Mouse (Mus musculus) heart, embryonic 10.5 days (tissue): Measurements from ENCODE around the gene S1pr4. TPM values are rescaled to one million over a fixed set of nuclear protein-coding genes. Genes with fewer than 3 reads are reported as not detected.

Experiments
- DNase-seq: peaks from one replicate; pipeline ENCODE4 v3.0.0-alpha.2; 2017; ENCODE audit warnings: low spot score
- H3K27ac ChIP-seq: fragments of 300-500 bp; sonication (generic); 2 replicates; pipeline ENCODE4 v1.5.1; 2016; ENCODE audit warnings: mild to moderate bottlenecking
- H3K27me3 ChIP-seq: fragments of 300-500 bp; sonication (generic); 2 replicates; pipeline ENCODE4 v1.6.1; 2016; ENCODE audit warnings: mild to moderate bottlenecking; ENCODE audit not compliant: poor library complexity, insufficient read depth, severe bottlenecking
- H3K36me3 ChIP-seq: fragments of 300-500 bp; sonication (generic); 2 replicates; pipeline ENCODE4 v1.6.1; 2016; ENCODE audit warnings: mild to moderate bottlenecking, moderate library complexity
- H3K4me1 ChIP-seq: fragments of 300-500 bp; sonication (generic); 2 replicates; pipeline ENCODE4 v1.6.1; 2016; ENCODE audit warnings: mild to moderate bottlenecking
- H3K4me3 ChIP-seq: fragments of 300-500 bp; sonication (generic); 2 replicates; pipeline ENCODE4 v1.5.1; 2016; ENCODE audit warnings: mild to moderate bottlenecking, moderate library complexity
- H3K9me3 ChIP-seq: fragments of 300-500 bp; sonication (generic); 2 replicates; pipeline ENCODE4 v1.6.1; 2016; ENCODE audit warnings: mild to moderate bottlenecking, moderate library complexity
- WGBS: fragments of 180-500 bp; shearing (Covaris S2); methylation state at CpG from one replicate; pipeline ENCODE4 v1.1.7; 2016; 5-methylcytosine and 5-hydroxymethylcytosine counted together
- polyA plus RNA-seq: library from polyadenylated mRNA; unstranded; fragments of >200 nt; fragmentation: Nextera tagmentation; extraction: Ambion mirVana; gene quantifications from 2 replicates; pipeline ENCODE4 v1.2.1, GENCODE M21; 2016

S1pr4 gene
- polyA plus RNA-seq, 1 experiment from 2014 or later: 0.83 TPM

GRCm38 (mm10) chr10:81464405-81465264 is 35.3 kb downstream of the S1pr4 start:
- DNase-seq: peak; percentile 70
- Histone ChIP-seq H3K9me3 (no peaks in the 10 kb centered on the region), H3K27me3 (peaks cover 100% of the 10 kb centered on the region), H3K27ac (0 out of 2 replicates have a peak overlapping the region, but pooled peaks have one; percentile 37), H3K4me1 (peaks cover 21% of the 10 kb centered on the region), H3K36me3 (no peaks in the 10 kb centered on the region), H3K4me3 (peak overlapping the region; percentile 56)
- 3% methylated on average over 33 of the region's 33 CpGs for WGBS

- Histone ChIP-seq H3K27me3 (peaks cover 100% of the 10 kb centered on the region), H3K27ac (no peak overlapping the region), H3K4me1 (peaks cover 21% of the 10 kb centered on the region), H3K36me3 (no peaks in the 10 kb centered on the region), H3K4me3 (no peak overlapping the region), H3K9me3 (no peaks in the 10 kb centered on the region)
- 55% methylated on average over 4 of the region's 4 CpGs for WGBS
- DNase-seq: peak; percentile 70
Observed at GRCm38 (mm10) chr10:81463531-81463930, 36.4 kb downstream of the S1pr4 start.

GRCm38 (mm10) chr10:81462917-81463316 is 37.0 kb downstream of the S1pr4 start:
- H3K27me3 ChIP-seq: peaks cover 98% of the 10 kb centered on the region
- peak; percentile 70 for DNase-seq
- H3K36me3 ChIP-seq: no peaks in the 10 kb centered on the region
- H3K4me3 ChIP-seq: no peak overlapping the region
- H3K9me3 ChIP-seq: no peaks in the 10 kb centered on the region
- WGBS: 72% methylated on average over 7 of the region's 7 CpGs
- H3K27ac ChIP-seq: no peak overlapping the region
- peaks cover 21% of the 10 kb centered on the region for H3K4me1 ChIP-seq

- WGBS: 39% methylated on average over 7 of the region's 7 CpGs
- DNase-seq: no peak
- Histone ChIP-seq H3K4me3 (peak overlapping the region; percentile 12; the same call in 1 of the 2 replicates), H3K27ac (no peak overlapping the region), H3K36me3 (no peaks in the 10 kb centered on the region), H3K27me3 (peaks cover 98% of the 10 kb centered on the region), H3K9me3 (no peaks in the 10 kb centered on the region), H3K4me1 (peaks cover 21% of the 10 kb centered on the region)
Observed at GRCm38 (mm10) chr10:81462415-81462804, 37.5 kb downstream of the S1pr4 start.

DNA sequence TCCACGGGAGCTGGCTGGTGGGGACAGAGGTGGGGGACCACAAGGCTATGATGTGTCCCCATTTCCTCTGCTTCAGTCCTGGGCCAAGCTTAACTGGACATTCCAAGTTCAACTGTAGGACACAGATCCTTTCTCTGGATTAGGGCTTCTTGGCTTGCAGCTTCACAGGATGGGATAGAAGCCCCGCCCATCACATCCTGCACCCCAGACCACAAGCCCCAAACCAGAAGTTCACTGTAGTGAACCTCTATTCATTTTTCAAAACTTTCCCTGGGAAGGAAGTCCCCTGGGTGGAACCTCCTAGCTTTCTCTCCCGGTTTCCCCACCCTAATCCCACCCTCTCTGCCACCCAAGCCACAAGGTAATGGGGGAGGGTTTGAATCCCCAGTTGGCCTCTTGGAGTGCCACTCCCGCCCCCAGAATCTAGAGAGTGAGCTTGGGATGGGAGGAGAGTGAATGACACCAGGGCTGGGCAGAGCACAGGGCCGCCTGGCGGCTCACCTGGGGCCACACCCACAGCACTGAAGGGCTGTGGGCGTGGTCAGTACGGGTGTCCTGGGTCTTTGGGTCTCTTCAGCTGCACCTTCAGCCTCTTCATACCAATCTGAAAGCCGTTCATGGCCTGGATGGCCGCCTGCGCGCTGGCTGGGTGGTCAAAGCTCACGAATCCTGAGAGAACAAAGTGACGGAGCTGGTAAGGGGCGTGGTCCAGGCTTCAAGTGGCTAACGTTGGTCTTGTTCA is 38.1 kb downstream of the S1pr4 start:
- Histone ChIP-seq H3K36me3 (no peaks in the 10 kb centered on the region), H3K4me3 (peak overlapping the region; percentile 12; the same call in 1 of the 2 replicates), H3K9me3 (no peaks in the 10 kb centered on the region), H3K27ac (no peak overlapping the region), H3K27me3 (peaks cover 98% of the 10 kb centered on the region), H3K4me1 (peaks cover 21% of the 10 kb centered on the region)
- 6% methylated on average over 16 of the region's 16 CpGs for whole genome bisulfite sequencing
- DNase-seq: peak; percentile 72

DNA sequence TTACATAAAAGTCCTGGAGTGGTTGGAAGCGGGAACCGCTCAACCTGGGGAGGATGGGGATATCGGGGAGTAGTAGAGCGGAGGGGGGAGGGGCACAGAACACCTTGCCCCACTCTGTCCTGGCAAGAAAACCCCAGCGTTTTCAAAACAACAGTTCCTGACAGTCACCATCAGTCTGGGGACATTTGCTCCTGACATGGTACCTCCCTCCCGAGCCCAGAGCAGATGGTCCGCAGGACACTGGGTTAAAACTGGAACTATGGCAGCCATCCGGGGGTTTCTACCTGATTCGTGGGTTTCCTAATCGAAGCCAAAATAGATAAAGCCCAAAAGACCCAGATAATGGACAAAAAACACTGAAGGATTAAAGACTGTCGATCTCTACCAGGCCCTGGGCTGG is 39.0 kb downstream of the S1pr4 start:
- Histone ChIP-seq H3K27me3 (peaks cover 98% of the 10 kb centered on the region), H3K9me3 (no peaks in the 10 kb centered on the region), H3K36me3 (no peaks in the 10 kb centered on the region), H3K4me3 (no peak overlapping the region), H3K4me1 (peaks cover 21% of the 10 kb centered on the region), H3K27ac (no peak overlapping the region)
- no peak for DNase-seq
- WGBS: 36% methylated on average over 11 of the region's 11 CpGs

DNA sequence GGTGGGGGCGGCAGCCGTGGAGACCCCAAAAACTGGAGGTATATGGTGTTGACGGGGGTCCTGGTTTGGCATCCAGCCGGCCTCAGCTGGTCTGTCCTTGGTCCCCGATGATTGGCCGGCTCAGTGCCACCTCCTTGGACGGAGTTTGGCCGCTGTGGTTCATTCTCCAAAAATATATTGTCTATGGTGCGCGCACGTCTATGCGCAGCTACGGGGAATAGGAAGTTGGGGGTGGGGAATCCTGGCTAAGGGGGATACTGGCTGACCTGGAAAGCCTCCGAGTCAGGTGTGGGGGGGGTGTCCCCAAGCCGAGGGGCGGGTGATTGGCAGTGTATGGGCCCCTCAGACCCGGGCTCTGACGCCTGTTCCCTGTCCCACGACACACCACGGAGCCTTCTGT is 39.5 kb downstream of the S1pr4 start:
- Histone ChIP-seq H3K9me3 (no peaks in the 10 kb centered on the region), H3K4me3 (no peak overlapping the region), H3K4me1 (peaks cover 21% of the 10 kb centered on the region), H3K27ac (no peak overlapping the region), H3K27me3 (peaks cover 98% of the 10 kb centered on the region), H3K36me3 (no peaks in the 10 kb centered on the region)
- no peak for DNase-seq
- WGBS: 31% methylated on average over 20 of the region's 20 CpGs

DNA sequence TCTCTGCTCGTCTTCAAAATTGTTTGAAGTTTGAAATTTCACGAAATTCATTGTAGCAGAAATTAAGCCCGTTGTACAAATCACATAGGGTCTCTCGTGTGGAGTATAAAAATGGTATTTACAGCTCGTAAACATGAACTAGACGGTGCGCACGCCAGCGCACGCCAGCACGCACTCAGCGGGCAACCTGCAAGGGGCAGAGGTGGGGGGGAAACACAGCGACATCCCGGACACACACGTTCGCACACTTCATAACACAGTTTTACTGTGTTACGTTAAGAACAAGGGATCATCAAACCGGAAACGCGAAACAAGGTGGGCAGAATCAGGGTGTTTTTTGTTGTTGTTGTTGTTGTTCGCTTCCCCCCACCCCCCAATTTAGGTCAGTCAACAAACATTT is 40.5 kb downstream of the S1pr4 start:
- 59% methylated on average over 21 of the region's 21 CpGs for WGBS
- Histone ChIP-seq H3K9me3 (no peaks in the 10 kb centered on the region), H3K4me1 (peaks cover 18% of the 10 kb centered on the region), H3K27me3 (peaks cover 98% of the 10 kb centered on the region), H3K4me3 (no peak overlapping the region), H3K27ac (no peak overlapping the region), H3K36me3 (no peaks in the 10 kb centered on the region)
- DNase-seq: no peak

- Histone ChIP-seq H3K27ac (no peak overlapping the region), H3K9me3 (no peaks in the 10 kb centered on the region), H3K4me1 (peaks cover 12% of the 10 kb centered on the region), H3K27me3 (peaks cover 98% of the 10 kb centered on the region), H3K36me3 (no peaks in the 10 kb centered on the region), H3K4me3 (no peak overlapping the region)
- WGBS: 82% methylated on average over 6 of the region's 6 CpGs
- peak; percentile 71 for DNase-seq
Observed at GRCm38 (mm10) chr10:81458267-81458666, 41.7 kb downstream of the S1pr4 start.

DNA sequence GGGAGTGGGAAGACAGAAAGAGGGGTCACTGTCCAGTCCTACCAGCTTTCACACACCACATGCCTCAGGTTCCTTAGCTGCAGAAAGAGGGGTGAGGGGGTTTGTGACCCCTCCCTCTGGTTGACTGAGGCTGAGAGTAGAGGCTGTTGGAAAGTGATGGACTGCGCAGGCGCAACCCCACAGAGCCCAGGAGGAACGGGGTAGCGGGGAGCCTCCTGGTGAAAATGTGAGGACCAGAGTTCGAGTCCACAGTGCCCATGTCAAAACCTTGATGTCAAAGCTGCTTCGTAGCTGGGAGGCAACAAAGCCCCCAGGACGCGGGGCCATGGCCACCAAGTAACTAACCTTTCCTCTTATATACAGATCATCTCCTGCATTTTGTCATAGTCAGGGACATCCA is 42.3 kb downstream of the S1pr4 start:
- H3K27me3 ChIP-seq: peaks cover 98% of the 10 kb centered on the region
- H3K36me3 ChIP-seq: no peaks in the 10 kb centered on the region
- no peaks in the 10 kb centered on the region for H3K9me3 ChIP-seq
- H3K4me3 ChIP-seq: no peak overlapping the region
- WGBS: 83% methylated on average over 8 of the region's 8 CpGs
- DNase-seq: no peak
- H3K27ac ChIP-seq: no peak overlapping the region
- H3K4me1 ChIP-seq: peaks cover 18% of the 10 kb centered on the region

GRCm38 (mm10) chr10:81456983-81457563 is 42.9 kb downstream of the S1pr4 start:
- Histone ChIP-seq H3K4me1 (peaks cover 22% of the 10 kb centered on the region), H3K4me3 (no peak overlapping the region), H3K9me3 (no peaks in the 10 kb centered on the region), H3K27ac (no peak overlapping the region), H3K27me3 (peaks cover 98% of the 10 kb centered on the region), H3K36me3 (no peaks in the 10 kb centered on the region)
- 46% methylated on average over 12 of the region's 12 CpGs for WGBS
- DNase-seq: peak; percentile 73

DNA sequence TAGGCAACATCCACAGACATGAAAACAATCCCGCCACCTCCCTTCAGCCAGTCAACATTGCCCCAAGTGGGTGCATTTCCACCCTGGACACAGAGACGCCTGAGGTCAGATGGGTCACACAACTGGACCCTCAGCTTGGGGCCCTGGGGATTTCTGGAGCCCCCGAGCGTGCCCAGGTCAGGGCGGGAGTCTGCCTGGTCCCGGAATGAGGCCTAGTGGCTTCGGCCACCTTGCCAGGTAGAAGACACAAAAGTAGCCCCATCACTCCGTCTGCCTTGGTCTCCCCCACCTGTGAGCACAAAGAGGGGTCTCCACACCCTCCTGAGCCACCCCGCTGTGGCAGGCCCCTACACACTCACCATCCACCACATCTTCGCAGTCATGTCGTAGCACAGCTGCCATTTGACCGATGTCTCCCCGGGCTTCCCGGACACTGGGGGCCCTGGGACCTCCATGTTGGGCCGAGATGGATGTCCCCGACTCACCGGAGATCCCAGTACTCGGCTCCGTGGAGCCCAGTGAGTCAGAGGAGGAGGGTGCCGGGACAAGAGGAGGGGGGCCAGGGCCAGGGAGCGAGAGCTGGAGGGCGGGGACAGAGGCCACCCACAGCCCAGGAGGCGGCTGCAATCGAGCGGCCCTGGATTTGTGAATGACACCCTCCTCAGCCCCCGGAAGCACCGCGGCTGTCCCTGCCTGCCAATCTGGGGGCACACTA is 44.6 kb downstream of the S1pr4 start, which contains the start of gene Nfic:
Gene Nfic, minus strand, starts transcription at position 455 of the 715 bp plus-strand sequence.
- H3K4me1 ChIP-seq: peaks cover 14% of the 10 kb centered on the region
- peaks cover 96% of the 10 kb centered on the region for H3K27me3 ChIP-seq
- H3K9me3 ChIP-seq: no peaks in the 10 kb centered on the region
- no peaks in the 10 kb centered on the region for H3K36me3 ChIP-seq
- 60% methylated on average over 28 of the region's 28 CpGs for WGBS
- no peak within 1 kb of the TSS for H3K27ac ChIP-seq
- H3K4me3 ChIP-seq: no peak within 1 kb of the TSS
- no peak for DNase-seq
